Mouse (Mus musculus) intestine, embryonic 14.5 days (tissue): ENCODE data around the gene Opcml. TPM values are rescaled to one million over a fixed set of nuclear protein-coding genes. Genes with fewer than 3 reads are reported as not detected.

Experiments
- ATAC-seq: fragments of 200-750 bp; cut with Nextera tagmentation; replicated peaks from 2 replicates; pipeline ENCODE4 v1.8.0; 2017; ENCODE audit warnings: low read depth, moderate number of reproducible peaks, moderate TSS enrichment, moderate library complexity; ENCODE audit not compliant: low FRiP score, low TSS enrichment
- DNase-seq: peaks from one replicate; pipeline ENCODE4 v3.0.0-alpha.2; 2018; ENCODE audit warnings: low spot score
- H3K27ac ChIP-seq: fragments of 300-500 bp; sonication (generic); 2 replicates; pipeline ENCODE4 v1.5.1; 2014; ENCODE audit warnings: low read depth, mild to moderate bottlenecking, control low read depth
- H3K27me3 ChIP-seq: fragments of 300-500 bp; sonication (generic); replicated peaks from 2 replicates; pipeline ENCODE4 v1.6.1; 2014; ENCODE audit warnings: low read length, control low read depth; ENCODE audit not compliant: control insufficient read depth, insufficient read depth
- H3K36me3 ChIP-seq: fragments of 300-500 bp; sonication (generic); 2 replicates; pipeline ENCODE4 v1.6.1; 2014; ENCODE audit warnings: low read length, control low read depth; ENCODE audit not compliant: control insufficient read depth, insufficient read depth
- H3K4me1 ChIP-seq: fragments of 300-500 bp; sonication (generic); replicated peaks from 2 replicates; pipeline ENCODE4 v1.6.1; 2014; ENCODE audit warnings: low read length, control low read depth, mixed read lengths; ENCODE audit not compliant: control insufficient read depth, insufficient read depth
- H3K4me2 ChIP-seq: fragments of 300-500 bp; sonication (generic); 2 replicates; pipeline ENCODE4 v1.6.1; 2014; ENCODE audit warnings: low read length
- H3K4me3 ChIP-seq: fragments of 300-500 bp; sonication (generic); 2 replicates; pipeline ENCODE4 v1.5.1; 2014; ENCODE audit warnings: low read depth, low read length, control low read depth, mixed read lengths
- H3K9ac ChIP-seq: fragments of 300-500 bp; sonication (generic); 2 replicates; pipeline ENCODE4 v1.6.1; 2014; ENCODE audit warnings: mild to moderate bottlenecking, low read length
- H3K9me3 ChIP-seq: fragments of 300-500 bp; sonication (generic); 2 replicates; pipeline ENCODE4 v1.6.1; 2016; ENCODE audit warnings: low read length, control low read depth; ENCODE audit not compliant: control insufficient read depth
- WGBS: fragments of 180-500 bp; shearing (Covaris S2); extraction: QIAGEN DNeasy Blood & Tissue Kit; methylation state at CpG from one replicate; pipeline ENCODE4 v1.1.7; 2014; 5-methylcytosine and 5-hydroxymethylcytosine counted together
- polyA plus RNA-seq: library from polyadenylated mRNA; unstranded; fragments of >200 nt; fragmentation: Nextera tagmentation; extraction: Ambion mirVana; gene quantifications from 2 replicates; pipeline ENCODE4 v1.2.1, GENCODE M21; 2014

The Opcml gene
- polyA plus RNA-seq, 1 experiment from 2014 or later: 4.1 TPM

DNA sequence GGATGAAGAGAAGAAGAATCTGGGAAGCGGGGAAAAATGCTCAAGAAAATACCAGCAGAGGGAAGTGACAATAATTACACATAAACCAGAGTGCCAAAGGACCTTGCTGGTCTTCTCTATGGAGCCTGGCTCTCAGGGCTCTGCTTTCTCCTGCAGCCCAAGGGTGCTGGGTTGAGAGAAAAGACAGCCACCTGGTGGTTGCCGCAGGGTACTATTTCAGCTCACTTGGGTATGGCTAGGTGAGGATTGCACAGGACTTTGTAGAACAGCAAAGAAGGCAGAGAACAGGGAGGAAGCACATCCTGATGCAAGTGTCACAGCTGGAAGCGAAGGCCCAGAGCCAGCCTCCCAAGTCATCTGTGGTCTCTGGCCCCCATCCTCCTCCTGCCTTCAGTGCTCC is 407.1 kb downstream of the Opcml start:
- H3K27me3 ChIP-seq: peaks cover 7% of the 10 kb centered on the region; the same call in 1 of the 2 replicates
- H3K36me3 ChIP-seq: no peaks in the 10 kb centered on the region
- 0 out of 2 replicates have a peak, but pooled peaks cover 2% of the 10 kb centered on the region for H3K4me1 ChIP-seq
- ATAC-seq (no peak; the same call in 1 of the 2 replicates), DNase-seq (peak; percentile 64)
- H3K4me2 ChIP-seq: no peak overlapping the region
- no peak overlapping the region for H3K9ac ChIP-seq
- no peak overlapping the region for H3K4me3 ChIP-seq
- no peaks in the 10 kb centered on the region for H3K9me3 ChIP-seq
- 58% methylated on average over 3 of the region's 3 CpGs for WGBS
- H3K27ac ChIP-seq: no peak overlapping the region

DNA sequence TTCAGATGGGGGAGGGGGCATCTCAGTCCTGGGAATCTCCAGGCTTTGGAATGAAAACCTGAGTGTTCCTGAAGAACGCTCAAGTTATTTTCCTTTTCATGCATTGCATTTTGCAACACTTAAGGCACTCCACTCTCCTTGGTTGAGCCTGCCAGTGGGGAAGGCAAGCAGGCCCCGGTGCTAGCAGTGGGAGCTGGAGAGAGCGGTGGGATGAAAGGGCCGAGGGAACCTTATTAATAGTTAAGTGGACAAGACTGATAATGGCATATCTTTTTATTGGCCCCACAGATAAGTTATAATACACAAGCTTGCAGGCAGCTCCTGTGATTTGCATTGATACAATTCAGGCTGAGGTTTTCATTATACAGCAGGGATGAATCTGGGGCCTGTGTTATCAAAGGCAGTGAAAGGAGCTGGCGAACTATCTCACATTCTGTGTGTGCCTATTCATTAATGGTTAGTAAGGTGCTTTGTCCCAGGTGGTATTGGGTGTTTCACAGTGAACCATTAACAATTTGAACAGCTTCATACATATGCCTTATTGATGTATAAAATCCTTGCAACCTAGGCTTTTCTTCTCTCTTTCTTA is 407.6 kb downstream of the Opcml start:
- no peaks in the 10 kb centered on the region for H3K9me3 ChIP-seq
- ATAC-seq (no peak), DNase-seq (no peak)
- WGBS: 76% methylated on average over 5 of the region's 5 CpGs
- peaks cover 7% of the 10 kb centered on the region; the same call in 1 of the 2 replicates for H3K27me3 ChIP-seq
- no peak overlapping the region for H3K4me2 ChIP-seq
- H3K36me3 ChIP-seq: no peaks in the 10 kb centered on the region
- no peak overlapping the region for H3K4me3 ChIP-seq
- H3K27ac ChIP-seq: no peak overlapping the region
- no peak overlapping the region for H3K9ac ChIP-seq
- 0 out of 2 replicates have a peak, but pooled peaks cover 2% of the 10 kb centered on the region for H3K4me1 ChIP-seq

DNA sequence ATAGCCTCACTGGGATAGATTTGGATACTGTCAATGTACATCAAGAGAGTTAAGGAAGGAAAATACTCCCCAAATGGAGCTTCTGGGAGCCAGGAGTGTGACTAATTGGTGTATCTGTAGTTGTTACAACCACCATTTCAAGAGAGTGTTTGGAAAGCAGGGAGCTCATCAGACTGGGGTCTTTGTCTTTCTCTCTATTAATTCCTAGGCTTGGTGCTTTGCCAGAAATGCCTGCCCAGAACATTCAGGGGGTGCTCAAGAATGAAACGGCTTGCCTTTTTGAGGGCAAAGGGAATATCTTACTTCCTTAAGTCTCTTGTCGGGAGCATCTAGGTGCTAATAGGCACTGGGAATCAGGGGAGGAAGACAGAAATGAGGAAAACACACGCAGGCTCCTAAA is 416.9 kb downstream of the Opcml start:
- H3K4me2 ChIP-seq: no peak overlapping the region
- no peak overlapping the region for H3K4me3 ChIP-seq
- H3K9ac ChIP-seq: no peak overlapping the region
- H3K4me1 ChIP-seq: no peaks in the 10 kb centered on the region
- no peaks in the 10 kb centered on the region for H3K27me3 ChIP-seq
- no peak overlapping the region for H3K27ac ChIP-seq
- ATAC-seq: no peak
- H3K36me3 ChIP-seq: no peaks in the 10 kb centered on the region
- 74% methylated on average over 3 of the region's 3 CpGs for WGBS
- H3K9me3 ChIP-seq: no peaks in the 10 kb centered on the region
- DNase-seq: no peak

DNA sequence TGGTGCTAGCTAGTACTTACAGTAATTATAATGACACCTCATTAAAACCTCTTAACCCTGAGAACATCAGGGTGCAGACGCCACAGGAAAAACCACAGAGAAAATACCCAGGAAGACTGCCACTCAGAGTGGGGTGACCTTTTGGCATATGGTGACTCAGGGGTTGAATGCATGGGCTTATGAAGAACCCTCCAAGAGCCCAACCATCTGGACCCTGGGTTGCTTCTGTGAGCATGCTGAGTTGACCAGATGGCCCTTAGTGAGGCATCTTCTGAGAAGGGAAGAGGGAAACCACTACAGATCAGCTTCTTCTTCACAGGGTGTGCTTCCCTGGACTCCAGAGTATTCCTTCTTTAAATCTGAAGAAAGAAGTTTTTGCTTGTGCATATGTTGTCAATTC is 418.1 kb downstream of the Opcml start:
- no peak for ATAC-seq
- Histone ChIP-seq H3K27ac (no peak overlapping the region), H3K9me3 (no peaks in the 10 kb centered on the region), H3K27me3 (no peaks in the 10 kb centered on the region), H3K9ac (no peak overlapping the region), H3K4me2 (no peak overlapping the region), H3K4me1 (no peaks in the 10 kb centered on the region), H3K4me3 (no peak overlapping the region), H3K36me3 (no peaks in the 10 kb centered on the region)
- no peak for DNase-seq
- 92% methylated on average over 1 of the region's 1 CpGs for WGBS

DNA sequence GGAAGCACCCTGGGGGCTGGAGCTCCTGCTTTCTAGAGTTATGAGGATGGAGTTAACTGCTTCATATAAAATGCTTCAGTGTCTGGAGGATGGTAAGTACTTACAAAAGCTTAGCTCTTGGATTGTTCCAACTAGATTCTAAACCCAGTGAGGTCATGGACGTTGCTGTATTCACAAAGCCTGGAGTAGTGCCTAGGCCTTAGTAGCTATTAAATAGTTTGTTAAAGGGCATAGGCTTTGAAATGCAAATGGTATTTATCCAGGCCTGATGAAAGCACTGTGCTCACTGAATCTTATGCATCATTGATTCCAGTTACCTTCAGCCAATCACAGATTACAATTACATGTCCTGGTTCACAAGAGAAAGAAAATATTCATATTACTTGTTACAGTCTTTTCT is 421.3 kb downstream of the Opcml start:
- ATAC-seq: no peak
- no peak for DNase-seq

DNA sequence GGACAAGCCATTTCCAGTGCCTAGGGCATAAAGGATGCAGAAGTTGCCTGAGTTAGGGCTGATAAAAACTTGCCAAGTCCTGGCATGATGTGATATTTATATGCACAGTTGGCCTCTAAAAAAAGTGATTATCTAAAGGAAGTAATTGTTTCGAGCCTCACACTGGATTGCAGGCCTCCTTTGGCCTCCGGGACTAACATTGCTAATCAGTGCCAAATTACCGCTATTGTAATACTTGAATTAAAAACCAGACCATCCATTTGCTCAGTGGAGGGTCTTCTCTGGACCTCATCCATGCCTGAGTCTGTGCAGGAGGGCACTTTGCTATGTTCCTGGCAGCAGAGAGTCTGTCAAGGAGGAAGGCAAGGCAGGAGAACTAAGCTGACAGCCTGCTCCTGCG is 423.3 kb downstream of the Opcml start:
- ATAC-seq (no peak), DNase-seq (no peak)
- Histone ChIP-seq H3K36me3 (no peaks in the 10 kb centered on the region), H3K4me3 (no peak overlapping the region), H3K4me2 (no peak overlapping the region), H3K9ac (no peak overlapping the region), H3K27ac (no peak overlapping the region), H3K27me3 (no peaks in the 10 kb centered on the region), H3K4me1 (no peaks in the 10 kb centered on the region), H3K9me3 (no peaks in the 10 kb centered on the region)
- 78% methylated on average over 4 of the region's 4 CpGs for WGBS

More for the DNA sequence above, 421.3 kb downstream of the Opcml start:
- Histone ChIP-seq H3K9me3 (no peaks in the 10 kb centered on the region), H3K4me2 (no peak overlapping the region), H3K27me3 (no peaks in the 10 kb centered on the region), H3K36me3 (no peaks in the 10 kb centered on the region), H3K4me1 (no peaks in the 10 kb centered on the region), H3K27ac (no peak overlapping the region), H3K4me3 (no peak overlapping the region), H3K9ac (no peak overlapping the region)
- 78% methylated on average over 1 of the region's 1 CpGs for WGBS

DNA sequence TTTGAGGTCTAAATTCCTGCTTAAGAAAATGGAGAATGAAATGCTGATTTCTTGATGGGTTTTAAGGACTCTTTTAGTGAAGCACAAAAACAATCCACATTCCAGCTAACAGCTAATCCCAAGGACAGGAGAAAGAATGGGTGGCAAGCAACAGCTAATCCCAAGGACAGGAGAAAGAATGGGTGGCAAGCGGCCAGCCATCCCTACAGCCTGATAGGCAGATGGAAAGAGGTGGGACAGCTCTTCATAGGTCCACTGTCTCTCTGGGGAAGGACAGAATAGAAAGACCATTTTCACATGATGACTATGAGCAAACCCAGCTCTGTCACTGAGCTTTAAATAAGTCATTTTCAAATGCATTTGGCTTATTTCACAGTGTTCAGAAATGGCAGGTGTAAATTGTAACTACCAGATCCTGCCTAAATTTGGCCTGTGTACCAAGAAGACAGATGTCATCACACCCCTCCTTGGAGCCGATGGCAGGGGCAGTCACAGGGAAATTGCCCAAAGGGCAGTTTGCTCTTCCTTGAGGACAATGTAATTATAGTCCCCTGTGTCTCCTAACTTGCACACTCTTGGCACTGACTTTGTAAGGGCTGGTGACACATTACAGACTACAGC is 427.6 kb downstream of the Opcml start:
- H3K4me3 ChIP-seq: no peak overlapping the region
- H3K27me3 ChIP-seq: no peaks in the 10 kb centered on the region
- ATAC-seq (no peak), DNase-seq (no peak)
- no peaks in the 10 kb centered on the region for H3K4me1 ChIP-seq
- H3K27ac ChIP-seq: no peak overlapping the region
- 88% methylated on average over 2 of the region's 2 CpGs for WGBS
- H3K9me3 ChIP-seq: no peaks in the 10 kb centered on the region
- H3K4me2 ChIP-seq: no peak overlapping the region
- no peaks in the 10 kb centered on the region for H3K36me3 ChIP-seq
- no peak overlapping the region for H3K9ac ChIP-seq

DNA sequence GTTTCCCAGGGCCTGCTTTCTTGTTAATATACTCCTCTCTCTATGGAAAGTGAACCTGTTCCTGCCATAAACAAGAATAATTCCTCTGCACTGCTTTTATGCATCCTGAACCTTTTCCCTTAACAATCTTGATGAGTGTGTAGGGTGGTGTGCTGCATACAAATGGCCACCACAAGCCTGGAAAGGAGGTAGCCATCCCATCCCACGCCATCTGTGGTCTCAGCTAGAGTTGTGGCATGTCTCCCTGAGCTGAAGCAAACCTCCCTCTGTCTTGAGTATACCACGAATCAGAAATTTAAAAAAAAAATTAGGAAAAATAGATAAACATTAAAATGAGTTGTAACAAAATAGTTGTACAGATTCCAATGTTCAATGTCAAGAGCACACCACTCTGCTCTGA is 432.2 kb downstream of the Opcml start:
- Histone ChIP-seq H3K4me3 (no peak overlapping the region), H3K4me2 (no peak overlapping the region), H3K4me1 (no peaks in the 10 kb centered on the region), H3K9me3 (no peaks in the 10 kb centered on the region), H3K27ac (no peak overlapping the region), H3K27me3 (no peaks in the 10 kb centered on the region), H3K9ac (no peak overlapping the region), H3K36me3 (no peaks in the 10 kb centered on the region)
- WGBS: 63% methylated on average over 2 of the region's 2 CpGs
- DNase-seq (no peak), ATAC-seq (no peak)
